Mouse (Mus musculus) midbrain, embryonic 14.5 days (tissue): ENCODE measurements at regions not wholly inside any gene's neighbourhood (a gene's known extent, or its start where the extent isn't known, plus 50 kb on each side); places are given as distances from the start of the nearest gene placed in this dataset.
"Not testable (repeated sequence)": the region's sequence is repeated elsewhere in the genome, so short reads cannot be mapped to it uniquely, and the experiment has no call there.

Source experiments
- ATAC-seq: fragments of 200-750 bp; cut with Nextera tagmentation; 2 replicates; pipeline ENCODE4 v1.8.0; 2017; ENCODE audit warnings: moderate number of reproducible peaks, moderate library complexity; ENCODE audit not compliant: low FRiP score, low TSS enrichment
- DNase-seq: peaks from one replicate; pipeline ENCODE4 v3.0.0-alpha.2; 2015
- H3K27ac ChIP-seq: fragments of 300-500 bp; sonication (generic); replicated peaks from 2 replicates; pipeline ENCODE4 v1.5.1; 2014; ENCODE audit warnings: mild to moderate bottlenecking, low read depth, low read length, moderate library complexity
- H3K27me3 ChIP-seq: fragments of 300-500 bp; sonication (generic); 2 replicates; pipeline ENCODE4 v1.6.1; 2014; ENCODE audit warnings: low read length, control low read depth, mixed read lengths; ENCODE audit not compliant: control insufficient read depth, insufficient read depth
- H3K36me3 ChIP-seq: fragments of 300-500 bp; sonication (generic); 2 replicates; pipeline ENCODE4 v1.6.1; 2014; ENCODE audit warnings: low read length, control low read depth; ENCODE audit not compliant: control insufficient read depth, insufficient read depth
- H3K4me1 ChIP-seq: fragments of 300-500 bp; sonication (generic); 2 replicates; pipeline ENCODE4 v1.6.1; 2014; ENCODE audit warnings: mild to moderate bottlenecking, antibody characterized with exemption, low read length, control low read depth; ENCODE audit not compliant: control insufficient read depth, insufficient read depth
- H3K4me2 ChIP-seq: fragments of 300-500 bp; sonication (generic); 2 replicates; pipeline ENCODE4 v1.6.1; 2014; ENCODE audit warnings: mild to moderate bottlenecking, low read length, moderate library complexity
- H3K4me3 ChIP-seq: fragments of 300-500 bp; sonication (generic); replicated peaks from 2 replicates; pipeline ENCODE4 v1.5.1; 2014; ENCODE audit warnings: low read depth, low read length
- H3K9ac ChIP-seq: fragments of 300-500 bp; sonication (generic); replicated peaks from 2 replicates; pipeline ENCODE4 v1.6.1; 2014; ENCODE audit warnings: mild to moderate bottlenecking, low read length, moderate library complexity
- H3K9me3 ChIP-seq: fragments of 300-500 bp; sonication (generic); 2 replicates; pipeline ENCODE4 v1.6.1; 2016; ENCODE audit warnings: low read length, control low read depth, mixed read lengths; ENCODE audit not compliant: control insufficient read depth
- WGBS: fragments of 180-500 bp; shearing (Covaris S2); extraction: QIAGEN DNeasy Blood & Tissue Kit; methylation state at CpG from one replicate; pipeline ENCODE4 v1.1.7; 2014; 5-methylcytosine and 5-hydroxymethylcytosine counted together

- not testable (repeated sequence) for H3K27ac ChIP-seq, H3K4me2 ChIP-seq, H3K36me3 ChIP-seq, H3K9me3 ChIP-seq, H3K27me3 ChIP-seq, H3K9ac ChIP-seq, ATAC-seq, H3K4me1 ChIP-seq, DNase-seq, H3K4me3 ChIP-seq
- 45% methylated on average over 6 of the region's 6 CpGs for WGBS
These were observed 448.6 kb upstream of the Cobl start for GRCm38 (mm10) chr11:12913401-12913800.

- Histone ChIP-seq H3K4me1 (no peaks in the 10 kb centered on the region), H3K27ac (no peak overlapping the region), H3K27me3 (no peaks in the 10 kb centered on the region), H3K4me3 (no peak overlapping the region), H3K4me2 (no peak overlapping the region), H3K9me3 (no peaks in the 10 kb centered on the region), H3K9ac (no peak overlapping the region), H3K36me3 (no peaks in the 10 kb centered on the region)
- ATAC-seq: no peak
- no peak for DNase-seq
- 71% methylated on average over 1 of the region's 1 CpGs for WGBS
These were observed 409.0 kb upstream of the Cobl start for GRCm38 (mm10) chr11:12873712-12874111.

GRCm38 (mm10) chr11:12872802-12873201 is 408.0 kb upstream of the Cobl start:
- no peak overlapping the region for H3K4me3 ChIP-seq
- H3K36me3 ChIP-seq: no peaks in the 10 kb centered on the region
- DNase-seq (no peak), ATAC-seq (no peak)
- H3K27ac ChIP-seq: no peak overlapping the region
- 85% methylated on average over 2 of the region's 2 CpGs for WGBS
- H3K9ac ChIP-seq: no peak overlapping the region
- no peaks in the 10 kb centered on the region for H3K9me3 ChIP-seq
- H3K4me1 ChIP-seq: no peaks in the 10 kb centered on the region
- no peaks in the 10 kb centered on the region for H3K27me3 ChIP-seq
- H3K4me2 ChIP-seq: no peak overlapping the region

GRCm38 (mm10) chr11:12872399-12872798 is 407.6 kb upstream of the Cobl start:
- H3K9me3 ChIP-seq: no peaks in the 10 kb centered on the region
- H3K4me3 ChIP-seq: no peak overlapping the region
- no peak for ATAC-seq
- WGBS: 41% methylated on average over 1 of the region's 1 CpGs
- no peaks in the 10 kb centered on the region for H3K36me3 ChIP-seq
- H3K27ac ChIP-seq: no peak overlapping the region
- no peak for DNase-seq
- no peaks in the 10 kb centered on the region for H3K27me3 ChIP-seq
- no peak overlapping the region for H3K9ac ChIP-seq
- no peak overlapping the region for H3K4me2 ChIP-seq
- H3K4me1 ChIP-seq: no peaks in the 10 kb centered on the region

- ATAC-seq (no peak), DNase-seq (no peak)
- H3K9ac ChIP-seq: no peak overlapping the region
- no peak overlapping the region for H3K4me2 ChIP-seq
- no peak overlapping the region for H3K4me3 ChIP-seq
- H3K4me1 ChIP-seq: no peaks in the 10 kb centered on the region
- H3K27me3 ChIP-seq: no peaks in the 10 kb centered on the region
- no peaks in the 10 kb centered on the region for H3K9me3 ChIP-seq
- no peaks in the 10 kb centered on the region for H3K36me3 ChIP-seq
- H3K27ac ChIP-seq: no peak overlapping the region
These were observed 402.8 kb upstream of the Cobl start for GRCm38 (mm10) chr11:12867541-12867940.

GRCm38 (mm10) chr11:12865034-12865620 is 400.4 kb upstream of the Cobl start:
- DNase-seq (no peak), ATAC-seq (no peak)
- no peaks in the 10 kb centered on the region for H3K4me1 ChIP-seq
- no peak overlapping the region for H3K9ac ChIP-seq
- H3K27ac ChIP-seq: no peak overlapping the region
- H3K27me3 ChIP-seq: no peaks in the 10 kb centered on the region
- no peaks in the 10 kb centered on the region for H3K9me3 ChIP-seq
- H3K4me2 ChIP-seq: no peak overlapping the region
- H3K36me3 ChIP-seq: no peaks in the 10 kb centered on the region
- 80% methylated on average over 2 of the region's 2 CpGs for WGBS
- no peak overlapping the region for H3K4me3 ChIP-seq

GRCm38 (mm10) chr11:12859344-12859930 is 394.7 kb upstream of the Cobl start:
- Histone ChIP-seq H3K27ac (no peak overlapping the region), H3K36me3 (no peaks in the 10 kb centered on the region), H3K4me2 (no peak overlapping the region), H3K4me1 (no peaks in the 10 kb centered on the region), H3K4me3 (no peak overlapping the region), H3K9me3 (no peaks in the 10 kb centered on the region), H3K27me3 (no peaks in the 10 kb centered on the region), H3K9ac (no peak overlapping the region)
- no peak for DNase-seq
- peak; percentile 29; the same call in 1 of the 2 replicates for ATAC-seq
- WGBS: 81% methylated on average over 1 of the region's 1 CpGs

GRCm38 (mm10) chr11:12858274-12858884 is 393.6 kb upstream of the Cobl start:
- no peak overlapping the region for H3K4me2 ChIP-seq
- no peaks in the 10 kb centered on the region for H3K9me3 ChIP-seq
- no peaks in the 10 kb centered on the region for H3K36me3 ChIP-seq
- DNase-seq: no peak
- no peak overlapping the region for H3K9ac ChIP-seq
- H3K27me3 ChIP-seq: no peaks in the 10 kb centered on the region
- no peak overlapping the region for H3K4me3 ChIP-seq
- ATAC-seq: peak; percentile 47
- 93% methylated on average over 2 of the region's 2 CpGs for WGBS
- no peak overlapping the region for H3K27ac ChIP-seq
- H3K4me1 ChIP-seq: no peaks in the 10 kb centered on the region
